Mouse (Mus musculus) spleen, embryonic (tissue): ENCODE results near the gene Btnl9.
"Not testable (repeated sequence)": the region's sequence is repeated elsewhere in the genome, so short reads cannot be mapped to it uniquely, and the experiment has no call there.

Experiments
- CTCF ChIA-PET: fragments of 350-600 bp; sonication (Branson Sonifier 250); formaldehyde crosslinking; loops from one replicate; lab custom pipeline; 2022; lab: Charles Lee

The Btnl9 gene

GRCm38 (mm10) chr11:49186955-49187488, at the start of gene Btnl9:
Gene Btnl9 (minus strand): TSS chr11:49187159.
- CTCF ChIA-PET: interaction anchor here (0.6 kb wide), 2 partner anchors 66 to 79 kb away, joined by 3 to 4 read pairs; no protein-coding TSS in a partner anchor

- CTCF ChIA-PET: no interaction called here
These were observed 48.7 kb upstream of the Btnl9 start for GRCm38 (mm10) chr11:49235459-49236207.

- CTCF ChIA-PET: no interaction called here
These were observed 45.8 kb upstream of the Btnl9 start for GRCm38 (mm10) chr11:49232781-49233180.

GRCm38 (mm10) chr11:49224455-49224854, 37.5 kb upstream of the Btnl9 start:
- CTCF ChIA-PET: interaction anchor here (0.7 kb wide), 1 partner anchor 39 kb away, joined by 3 read pairs; no protein-coding TSS in a partner anchor

GRCm38 (mm10) chr11:49219271-49219670, 32.3 kb upstream of the Btnl9 start:
- CTCF ChIA-PET: no interaction called here

- CTCF ChIA-PET: interaction anchor here (0.6 to 0.8 kb wide), 2 partner anchors 26 to 27 kb away, joined by 3 read pairs; no protein-coding TSS in a partner anchor
These were observed 26.5 kb upstream of the Btnl9 start for GRCm38 (mm10) chr11:49213505-49213904.

GRCm38 (mm10) chr11:49212577-49212976, 25.6 kb upstream of the Btnl9 start:
- CTCF ChIA-PET: no interaction called here

GRCm38 (mm10) chr11:49207495-49207894, 20.5 kb upstream of the Btnl9 start:
- CTCF ChIA-PET: interaction anchor here (0.6 kb wide), 2 partner anchors 68 to 435 kb away, joined by 4 read pairs; no protein-coding TSS in a partner anchor

- CTCF ChIA-PET: interaction anchor here (0.6 kb wide), 2 partner anchors 367 to 409 kb away, joined by 3 read pairs; no protein-coding TSS in a partner anchor
These were observed 18.2 kb upstream of the Btnl9 start for GRCm38 (mm10) chr11:49205080-49205590.

GRCm38 (mm10) chr11:49203771-49204497, 17.0 kb upstream of the Btnl9 start:
- CTCF ChIA-PET: interaction anchor here (1.1 kb wide), 1 partner anchor 36 kb away, joined by 5 read pairs; no protein-coding TSS in a partner anchor

- CTCF ChIA-PET: interaction anchor here (0.6 to 1.1 kb wide), 2 partner anchors 37 to 50 kb away, joined by 3 to 5 read pairs; no protein-coding TSS in a partner anchor
These were observed 16.3 kb upstream of the Btnl9 start, which contains the start of gene Zfp62 for GRCm38 (mm10) chr11:49203129-49203768. Gene Zfp62 (plus strand): TSS chr11:49203292.

- CTCF ChIA-PET: interaction anchor here (0.6 kb wide), 2 partner anchors 39 to 51 kb away, joined by 3 to 10 read pairs; no protein-coding TSS in a partner anchor
These were observed 15.6 kb upstream of the Btnl9 start for GRCm38 (mm10) chr11:49202523-49203061.

GRCm38 (mm10) chr11:49202071-49202470, 15.1 kb upstream of the Btnl9 start:
- CTCF ChIA-PET: interaction anchor here (0.6 kb wide), 1 partner anchor 40 kb away, joined by 10 read pairs; no protein-coding TSS in a partner anchor

GRCm38 (mm10) chr11:49201142-49201541, 14.2 kb upstream of the Btnl9 start:
- CTCF ChIA-PET: no interaction called here

GRCm38 (mm10) chr11:49200666-49201065, 13.7 kb upstream of the Btnl9 start:
- CTCF ChIA-PET: no interaction called here

GRCm38 (mm10) chr11:49195819-49196322, 8.9 kb upstream of the Btnl9 start:
- CTCF ChIA-PET: no interaction called here

- CTCF ChIA-PET: not testable (repeated sequence)
These were observed 7.8 kb upstream of the Btnl9 start for GRCm38 (mm10) chr11:49194771-49195170.

GRCm38 (mm10) chr11:49191083-49191482, 4.1 kb upstream of the Btnl9 start:
- CTCF ChIA-PET: interaction anchor here (0.7 to 0.8 kb wide), 2 partner anchors 13 to 60 kb away, joined by 3 read pairs; no protein-coding TSS in a partner anchor

GRCm38 (mm10) chr11:49189737-49190136, 2.8 kb upstream of the Btnl9 start:
- CTCF ChIA-PET: no interaction called here

GRCm38 (mm10) chr11:49187701-49188100, 742 bp upstream of the Btnl9 start:
- CTCF ChIA-PET: interaction anchor here (0.6 kb wide), 1 partner anchor 78 kb away, joined by 4 read pairs; no protein-coding TSS in a partner anchor
